Mouse (Mus musculus): ENCODE measurements at regions not wholly inside any gene's neighbourhood (a gene's known extent, or its start where the extent isn't known, plus 50 kb on each side); places are given as distances from the start of the nearest gene placed in this dataset.

- TF ChIP-seq CTCF (IDR thresholded peaks at IDR 0.05; ENCODE audit: insufficient read depth, low read depth, low read length) (no peak), POLR2A (IDR thresholded peaks at IDR 0.05; ENCODE audit: insufficient read depth, low read depth, low read length) (no peak)
These were observed 85.9 kb upstream of the Got2 start for GRCm38 (mm10) chr8:95974231-95974630.

Measured in olfactory bulb, adult 2 months (tissue).